Mouse (Mus musculus) left cerebral cortex, postnatal 25 days (tissue): ENCODE measurements at regions not wholly inside any gene's neighbourhood (a gene's known extent, or its start where the extent isn't known, plus 50 kb on each side); places are given as distances from the start of the nearest gene placed in this dataset.
A peak's percentile ranks its signal among the peaks of the same experiment; 100 is the strongest.

Experiments
- DNase-seq, 2 experiments: peaks; one replicate each; pipeline ENCODE4 v3.0.0; 2022; ENCODE audit warnings: low spot score in 2 of 2, mixed read lengths in 1 of 2
- intact Hi-C: fragments of 180-260 bp; cut with DNase I; formaldehyde crosslinking; loops from one replicate; pipeline ENCODE4 v1.15.1; 2025

GRCm38 (mm10) chr11:26285682-26286081 is 75.1 kb upstream of the 5730522E02Rik start:
- no peak for DNase-seq
- intact Hi-C loops = no loop called here

DNA sequence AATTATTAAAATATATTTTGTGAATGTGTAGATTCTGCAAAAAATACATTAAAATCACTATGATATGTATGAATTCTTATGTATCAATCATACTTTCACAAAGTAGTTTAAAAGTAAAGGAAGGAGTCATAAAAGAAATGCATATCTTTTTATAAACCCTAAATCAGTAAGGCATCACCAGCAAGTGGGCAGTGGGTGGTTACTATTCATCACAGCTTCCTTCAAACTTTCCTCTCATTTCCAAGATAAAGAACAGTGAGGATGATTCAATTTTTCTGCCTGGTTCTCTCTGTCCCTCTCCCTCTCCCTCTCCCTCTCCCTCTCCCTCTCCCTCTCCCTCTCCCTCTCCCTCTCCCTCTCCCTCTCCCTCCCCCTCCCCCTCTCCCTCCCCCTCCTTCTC is 86.7 kb upstream of the Fancl start:
- intact Hi-C loops = no loop called here
- DNase-seq = peak in 1 of 2 experiments; percentile 59

DNA sequence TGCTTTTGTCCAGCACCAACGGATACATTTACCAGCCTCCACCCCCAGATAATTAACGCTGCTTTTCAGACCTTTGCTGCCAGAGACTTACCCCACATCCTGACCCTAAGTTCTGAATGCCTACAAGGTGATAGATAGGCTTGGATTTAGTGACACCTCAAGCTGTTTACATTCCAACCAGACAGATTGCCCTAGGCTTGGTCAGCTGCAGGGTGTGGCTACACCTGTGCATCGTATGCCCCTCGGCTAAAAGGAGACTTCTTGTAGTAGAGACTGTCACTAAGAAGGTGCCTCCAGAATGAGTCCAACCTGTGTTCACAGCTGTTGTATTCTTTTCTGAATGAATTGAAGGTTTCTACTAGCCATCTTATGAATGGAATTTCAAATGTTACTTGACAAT is 78.4 kb upstream of the Fancl start:
- intact Hi-C loops = no loop called here
- DNase-seq = no peak

- intact Hi-C loops = no loop called here
- DNase-seq = no peak
Measured at GRCm38 (mm10) chr11:26331238-26331637, 54.7 kb upstream of the Fancl start.
